Mouse (Mus musculus): Measurements from ENCODE around the gene Svbp. TPM values are rescaled to one million over a fixed set of nuclear protein-coding genes. Genes with fewer than 3 reads are reported as not detected.

Gene Svbp
- polyA plus RNA-seq, 1 experiment from 2014 or later = 237 TPM

DNA sequence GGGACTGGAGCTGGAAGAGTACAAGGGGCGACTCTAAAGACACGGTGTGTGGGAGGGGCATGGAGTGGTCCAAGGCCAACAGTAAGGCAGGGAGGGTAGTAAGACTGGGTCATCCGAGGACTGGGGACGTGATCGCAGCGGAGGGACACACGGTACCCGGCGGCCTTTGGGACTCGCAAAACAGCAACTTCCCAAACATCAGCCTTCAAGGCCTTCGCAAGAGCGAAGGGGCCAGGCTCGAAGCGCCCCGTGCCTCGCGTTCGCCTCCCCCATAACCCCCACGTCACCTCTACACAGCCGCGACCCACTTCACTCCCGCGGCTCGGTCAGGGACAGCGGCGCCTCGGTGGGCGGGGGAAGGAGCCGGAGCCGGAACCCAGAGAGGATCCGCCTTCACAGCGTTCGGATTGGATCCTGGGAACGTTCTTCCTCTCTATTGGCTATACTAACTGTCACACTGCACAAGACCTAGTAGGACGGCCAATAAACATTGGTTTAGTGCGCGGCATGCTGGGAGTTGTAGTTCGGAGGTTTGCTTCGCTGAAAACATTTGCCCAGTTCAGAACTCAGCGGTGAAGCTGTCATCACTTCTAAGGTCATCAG lies 21.2 kb upstream of the Svbp start, which contains the start of gene Zfp691:
Gene Zfp691, minus strand, starts transcription at position 345 of the 603 bp plus-strand sequence.
- peak within 1 kb of the TSS; percentile 62 for H3K4me3 ChIP-seq (replicated peaks)
- peaks cover 27% of the 10 kb centered on the region for H3K4me1 ChIP-seq (replicated peaks)
- WGBS = under 1% methylated on average over 31 of the region's 40 CpGs
- H3K27me3 ChIP-seq = no peaks in the 10 kb centered on the region
- peak within 1 kb of the TSS; percentile 78 for H3K9ac ChIP-seq (replicated peaks)
- 0 out of 2 replicates have a peak within 1 kb of the TSS, but pooled peaks have one; percentile 27 for H3K27ac ChIP-seq
- ATAC-seq = peak; percentile 100
- H3K9me3 ChIP-seq = no peaks in the 10 kb centered on the region
- peaks cover 22% of the 10 kb centered on the region for H3K36me3 ChIP-seq
- H3K4me2 ChIP-seq (replicated peaks) = peak within 1 kb of the TSS; percentile 80

DNA sequence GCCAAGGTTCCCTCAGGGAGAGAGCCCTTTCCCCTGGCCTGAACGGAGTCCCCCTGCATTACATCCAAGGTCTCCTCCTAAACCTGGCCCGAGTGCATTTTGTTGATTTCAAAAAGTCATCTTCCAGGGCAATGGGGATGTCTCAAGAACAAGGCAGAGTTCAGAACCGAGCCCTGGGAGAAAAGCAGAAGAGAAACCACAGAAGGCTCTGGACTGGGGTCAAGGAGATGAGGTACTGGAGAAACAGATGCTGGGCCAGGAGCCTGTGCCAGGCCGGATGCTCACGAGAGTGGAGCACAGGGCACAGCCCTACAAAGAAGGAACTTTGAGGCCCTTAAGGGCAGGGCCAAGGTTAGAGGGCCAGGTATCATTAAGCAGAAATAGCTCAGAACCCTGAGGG lies 17.4 kb upstream of the Svbp start:
- Histone ChIP-seq H3K27me3 (no peaks in the 10 kb centered on the region), H3K36me3 (no peaks in the 10 kb centered on the region), H3K27ac (no peak overlapping the region), H3K4me1 (replicated peaks) (peaks cover 7% of the 10 kb centered on the region), H3K9me3 (no peaks in the 10 kb centered on the region), H3K4me3 (replicated peaks) (no peak overlapping the region), H3K9ac (replicated peaks) (no peak overlapping the region), H3K4me2 (replicated peaks) (no peak overlapping the region)
- WGBS = 78% methylated on average over 5 of the region's 5 CpGs
- no peak for ATAC-seq

DNA sequence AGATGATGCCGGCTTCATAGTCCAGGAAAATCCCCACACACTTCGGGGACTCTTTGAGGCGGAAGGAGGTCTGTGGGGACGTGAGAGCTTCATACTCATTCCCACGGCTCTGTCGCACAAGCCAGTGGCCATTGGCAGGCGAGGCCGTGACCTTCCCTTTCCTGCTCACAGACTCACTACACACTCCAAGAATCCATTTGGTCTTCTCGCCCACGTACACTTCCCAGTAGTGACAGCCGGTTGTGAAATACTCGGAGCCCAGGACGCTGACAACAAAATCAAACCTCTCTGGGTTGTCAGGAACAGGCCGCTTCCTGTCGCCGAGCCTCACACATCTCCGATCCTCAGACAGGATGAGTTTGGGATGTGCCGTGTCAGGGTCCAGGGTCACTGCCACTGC lies 16.8 kb upstream of the Svbp start:
- Histone ChIP-seq H3K4me2 (replicated peaks) (no peak overlapping the region), H3K27ac (no peak overlapping the region), H3K36me3 (no peaks in the 10 kb centered on the region), H3K9me3 (no peaks in the 10 kb centered on the region), H3K9ac (replicated peaks) (no peak overlapping the region), H3K27me3 (no peaks in the 10 kb centered on the region), H3K4me3 (replicated peaks) (no peak overlapping the region), H3K4me1 (replicated peaks) (peaks cover under 1% of the 10 kb centered on the region)
- ATAC-seq = no peak
- WGBS = 83% methylated on average over 18 of the region's 18 CpGs

DNA sequence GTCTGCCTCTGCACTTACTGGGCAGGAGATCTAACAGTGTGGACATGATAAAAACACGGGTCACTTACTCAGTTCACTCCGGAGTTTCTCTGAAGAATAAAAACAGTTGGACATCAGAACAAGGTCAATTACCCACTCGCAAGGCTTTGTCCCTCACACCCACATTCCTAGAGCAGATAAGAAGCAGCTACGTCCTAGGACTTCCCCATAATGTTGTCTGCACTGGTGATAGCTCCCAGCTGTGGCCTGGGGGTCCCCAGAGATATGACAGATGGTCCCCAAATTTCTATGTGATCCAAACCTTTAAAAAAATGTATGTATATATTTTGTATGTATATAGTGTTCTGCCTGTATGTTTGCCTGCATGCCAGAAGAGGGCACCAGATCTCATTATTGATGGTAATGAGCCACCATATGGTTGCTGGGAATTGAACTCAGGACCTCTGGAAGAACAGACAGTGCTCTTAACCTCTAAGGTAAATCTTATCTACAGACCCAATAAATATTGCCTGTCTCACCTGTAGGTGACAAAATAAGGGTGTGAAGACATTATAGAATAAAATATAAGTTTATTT lies 14.9 kb upstream of the Svbp start:
- no peaks in the 10 kb centered on the region for H3K36me3 ChIP-seq
- no peaks in the 10 kb centered on the region for H3K4me1 ChIP-seq (replicated peaks)
- WGBS = 58% methylated on average over 4 of the region's 4 CpGs
- no peak overlapping the region for H3K27ac ChIP-seq
- no peaks in the 10 kb centered on the region for H3K27me3 ChIP-seq
- H3K9me3 ChIP-seq = no peaks in the 10 kb centered on the region
- H3K4me2 ChIP-seq (replicated peaks) = no peak overlapping the region
- no peak overlapping the region for H3K4me3 ChIP-seq (replicated peaks)
- H3K9ac ChIP-seq (replicated peaks) = no peak overlapping the region
- no peak for ATAC-seq

DNA sequence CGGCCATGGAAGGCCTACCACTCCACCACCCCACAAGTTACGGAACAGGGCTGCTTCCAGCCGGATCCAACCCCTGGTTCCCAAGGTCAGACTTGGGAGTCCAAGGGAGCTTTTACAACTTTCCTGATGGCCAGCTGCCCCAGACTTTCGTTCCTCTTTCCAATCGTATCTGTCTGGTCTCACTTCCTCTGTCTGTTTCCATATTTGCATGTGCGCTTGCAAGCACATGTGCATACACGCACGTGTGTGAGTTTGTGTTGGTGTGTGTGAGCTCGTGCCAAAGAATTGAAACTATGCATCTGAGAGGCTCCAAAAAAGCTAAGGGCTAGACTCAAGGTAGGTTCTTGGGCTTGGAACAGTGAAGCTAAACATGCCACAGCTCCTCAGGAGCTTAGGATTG lies 13.7 kb upstream of the Svbp start:
- H3K4me1 ChIP-seq (replicated peaks) = no peaks in the 10 kb centered on the region
- no peaks in the 10 kb centered on the region for H3K27me3 ChIP-seq
- no peak overlapping the region for H3K27ac ChIP-seq
- no peak for ATAC-seq
- H3K4me2 ChIP-seq (replicated peaks) = no peak overlapping the region
- no peaks in the 10 kb centered on the region for H3K9me3 ChIP-seq
- H3K36me3 ChIP-seq = no peaks in the 10 kb centered on the region
- no peak overlapping the region for H3K9ac ChIP-seq (replicated peaks)
- H3K4me3 ChIP-seq (replicated peaks) = no peak overlapping the region
- WGBS = 87% methylated on average over 9 of the region's 9 CpGs

DNA sequence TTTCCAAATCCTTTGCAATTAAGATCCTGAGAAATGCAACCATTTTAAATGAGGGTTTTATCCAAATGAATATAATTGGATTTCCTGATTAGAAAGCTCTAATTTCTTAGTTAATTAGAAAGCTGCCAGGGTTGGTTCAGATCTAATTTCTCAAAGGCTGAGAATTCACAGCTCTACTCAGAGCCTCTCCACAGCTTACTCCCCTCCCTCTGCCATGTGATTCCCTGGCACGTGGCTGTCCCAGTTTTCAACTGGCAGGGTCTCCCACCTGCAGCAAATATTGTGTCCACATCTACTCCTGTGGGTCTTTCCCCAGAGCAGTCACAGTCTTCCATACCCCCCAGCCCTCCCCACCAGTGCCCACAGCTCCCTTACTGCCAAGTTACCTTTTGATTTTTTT lies 11.6 kb upstream of the Svbp start:
- no peak overlapping the region for H3K27ac ChIP-seq
- no peak overlapping the region for H3K9ac ChIP-seq (replicated peaks)
- no peaks in the 10 kb centered on the region for H3K4me1 ChIP-seq (replicated peaks)
- H3K36me3 ChIP-seq = no peaks in the 10 kb centered on the region
- no peak for ATAC-seq
- no peak overlapping the region for H3K4me3 ChIP-seq (replicated peaks)
- WGBS = 32% methylated on average over 1 of the region's 1 CpGs
- H3K9me3 ChIP-seq = no peaks in the 10 kb centered on the region
- no peaks in the 10 kb centered on the region for H3K27me3 ChIP-seq
- no peak overlapping the region for H3K4me2 ChIP-seq (replicated peaks)

DNA sequence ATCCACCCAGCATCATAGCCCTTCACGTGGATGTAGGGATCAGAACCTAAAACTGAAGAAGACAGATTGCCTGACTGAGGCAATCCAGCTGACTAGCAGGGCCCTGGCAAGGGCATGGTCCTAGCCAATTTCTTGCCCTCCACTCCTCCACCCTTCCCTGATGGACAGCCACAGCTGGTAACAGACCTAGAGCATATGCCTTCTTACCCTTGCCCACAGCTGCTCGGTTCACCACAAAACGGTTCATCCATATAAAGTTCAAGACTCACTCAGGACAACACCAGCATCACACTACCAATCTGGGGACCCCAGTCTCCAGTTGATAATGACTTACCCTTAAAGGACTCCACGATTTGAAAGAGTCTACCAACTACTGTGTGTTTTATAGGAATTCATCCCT lies 9.3 kb upstream of the Svbp start:
- Histone ChIP-seq H3K4me2 (replicated peaks) (no peak overlapping the region), H3K27me3 (no peaks in the 10 kb centered on the region), H3K9me3 (no peaks in the 10 kb centered on the region), H3K4me3 (replicated peaks) (no peak overlapping the region), H3K27ac (no peak overlapping the region), H3K36me3 (no peaks in the 10 kb centered on the region), H3K9ac (replicated peaks) (no peak overlapping the region), H3K4me1 (replicated peaks) (no peaks in the 10 kb centered on the region)
- ATAC-seq = no peak
- 83% methylated on average over 4 of the region's 4 CpGs for WGBS

DNA sequence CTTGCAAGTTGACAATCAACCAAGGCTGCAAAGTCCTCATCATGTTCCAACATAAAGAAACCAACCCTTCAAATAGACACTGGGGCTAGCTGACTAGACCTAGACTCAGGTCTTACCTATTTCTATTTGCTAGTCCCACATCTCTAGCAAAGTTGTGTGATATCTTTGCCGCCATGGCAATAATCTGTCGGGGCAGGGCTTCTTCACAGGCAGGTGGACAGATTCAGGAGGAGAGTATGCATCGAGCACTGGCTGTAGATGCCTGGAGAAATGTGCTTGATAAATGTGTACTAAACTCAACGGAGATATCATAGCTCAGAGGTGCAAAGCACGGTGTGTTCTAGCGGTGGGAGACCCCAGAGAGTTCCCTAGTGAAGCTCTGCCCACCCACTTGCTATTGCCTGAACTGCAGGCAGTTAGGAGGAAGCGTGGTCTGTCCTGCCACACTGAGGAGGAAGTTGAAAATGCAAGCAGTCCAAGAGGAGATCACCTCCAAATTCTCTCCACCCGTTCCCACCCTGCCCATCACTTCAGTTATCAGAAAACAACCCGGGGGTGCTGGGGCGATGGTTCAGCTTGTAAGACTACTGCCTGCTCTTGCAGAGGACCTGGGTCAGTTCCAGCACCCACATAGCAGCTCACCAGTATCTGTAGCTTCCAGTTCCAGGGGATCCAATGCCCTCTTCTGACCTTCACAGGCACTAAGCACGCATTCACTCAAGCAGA lies 6.9 kb upstream of the Svbp start:
- Histone ChIP-seq H3K27ac (no peak overlapping the region), H3K9ac (replicated peaks) (no peak overlapping the region), H3K4me1 (replicated peaks) (no peaks in the 10 kb centered on the region), H3K27me3 (no peaks in the 10 kb centered on the region), H3K4me2 (replicated peaks) (no peak overlapping the region), H3K36me3 (no peaks in the 10 kb centered on the region), H3K9me3 (no peaks in the 10 kb centered on the region), H3K4me3 (replicated peaks) (no peak overlapping the region)
- ATAC-seq = no peak
- WGBS = 62% methylated on average over 11 of the region's 11 CpGs

DNA sequence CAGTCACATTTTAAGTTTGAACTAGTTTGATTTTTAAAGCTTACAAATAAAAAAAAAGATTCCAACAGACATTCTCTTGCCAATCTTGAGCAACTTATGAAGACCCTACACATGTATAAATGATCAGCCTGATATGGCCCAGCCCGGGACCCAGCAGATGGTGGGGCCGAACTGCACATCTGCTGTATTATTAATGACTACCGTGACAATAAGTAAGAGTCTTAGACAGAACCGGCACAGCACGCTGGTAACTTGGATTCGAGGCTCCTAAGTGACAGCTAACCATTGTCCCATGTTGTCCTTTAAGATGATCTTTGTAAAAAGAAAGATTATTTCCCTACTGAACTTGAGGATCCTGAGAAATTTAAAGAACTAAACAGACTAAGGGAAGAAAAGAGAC lies 5.7 kb upstream of the Svbp start:
- Histone ChIP-seq H3K4me2 (replicated peaks) (no peak overlapping the region), H3K9ac (replicated peaks) (no peak overlapping the region), H3K4me1 (replicated peaks) (no peaks in the 10 kb centered on the region), H3K4me3 (replicated peaks) (no peak overlapping the region), H3K9me3 (no peaks in the 10 kb centered on the region), H3K36me3 (no peaks in the 10 kb centered on the region), H3K27ac (no peak overlapping the region), H3K27me3 (no peaks in the 10 kb centered on the region)
- WGBS = 46% methylated on average over 6 of the region's 6 CpGs
- ATAC-seq = no peak

DNA sequence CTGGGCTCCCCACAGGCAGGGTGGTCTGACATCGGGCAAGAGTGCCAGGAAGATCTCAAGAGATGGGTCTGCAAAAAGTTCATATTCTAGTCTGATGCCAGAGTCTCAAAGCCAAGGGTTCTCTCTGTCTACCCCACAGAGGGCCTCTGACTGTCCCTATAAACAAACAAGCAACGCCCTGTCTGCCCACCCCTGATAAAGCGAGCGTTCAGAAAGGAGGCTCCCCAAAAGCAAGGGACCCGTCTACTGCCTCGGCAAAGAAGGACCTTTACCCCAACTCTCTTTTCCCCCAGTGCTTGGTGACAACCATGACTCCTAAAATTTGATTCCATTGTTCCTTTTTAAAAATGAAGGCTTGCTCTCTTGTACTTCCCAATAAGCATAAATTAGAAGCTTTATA lies 5.2 kb upstream of the Svbp start, which contains the start of gene Ermap:
Gene Ermap, minus strand, starts transcription at position 148 of the 400 bp plus-strand sequence.
- no peak for ATAC-seq
- Histone ChIP-seq H3K4me1 (replicated peaks) (no peaks in the 10 kb centered on the region), H3K27ac (no peak within 1 kb of the TSS), H3K9me3 (no peaks in the 10 kb centered on the region), H3K4me3 (replicated peaks) (no peak within 1 kb of the TSS), H3K9ac (replicated peaks) (no peak within 1 kb of the TSS), H3K27me3 (no peaks in the 10 kb centered on the region), H3K4me2 (replicated peaks) (no peak within 1 kb of the TSS), H3K36me3 (no peaks in the 10 kb centered on the region)
- 68% methylated on average over 6 of the region's 6 CpGs for WGBS

DNA sequence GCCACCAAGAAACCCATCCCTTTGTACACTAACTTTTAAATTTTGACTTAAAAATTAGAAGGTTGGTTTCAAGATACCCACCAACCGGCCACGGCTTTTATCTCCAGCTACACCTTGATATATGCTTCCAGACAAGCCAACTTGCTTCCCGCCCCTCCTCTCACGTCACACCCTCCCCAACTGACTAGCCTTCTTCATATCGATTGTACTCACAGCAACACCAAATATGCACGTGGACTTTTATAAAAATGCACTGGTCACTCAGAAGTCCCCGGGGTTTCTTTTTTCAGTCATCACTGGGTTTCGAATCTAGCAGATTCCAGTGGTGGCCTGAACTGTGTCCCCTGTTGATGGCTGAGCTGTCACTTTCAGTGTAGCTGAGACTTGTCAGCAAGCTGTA lies 4.5 kb upstream of the Svbp start:
- H3K27me3 ChIP-seq = no peaks in the 10 kb centered on the region
- H3K27ac ChIP-seq = no peak overlapping the region
- 87% methylated on average over 8 of the region's 8 CpGs for WGBS
- H3K4me1 ChIP-seq (replicated peaks) = peaks cover under 1% of the 10 kb centered on the region; the same call in 1 of the 2 replicates
- H3K9me3 ChIP-seq = no peaks in the 10 kb centered on the region
- H3K4me2 ChIP-seq (replicated peaks) = no peak overlapping the region
- ATAC-seq = no peak
- H3K9ac ChIP-seq (replicated peaks) = no peak overlapping the region
- H3K4me3 ChIP-seq (replicated peaks) = no peak overlapping the region
- H3K36me3 ChIP-seq = no peaks in the 10 kb centered on the region

DNA sequence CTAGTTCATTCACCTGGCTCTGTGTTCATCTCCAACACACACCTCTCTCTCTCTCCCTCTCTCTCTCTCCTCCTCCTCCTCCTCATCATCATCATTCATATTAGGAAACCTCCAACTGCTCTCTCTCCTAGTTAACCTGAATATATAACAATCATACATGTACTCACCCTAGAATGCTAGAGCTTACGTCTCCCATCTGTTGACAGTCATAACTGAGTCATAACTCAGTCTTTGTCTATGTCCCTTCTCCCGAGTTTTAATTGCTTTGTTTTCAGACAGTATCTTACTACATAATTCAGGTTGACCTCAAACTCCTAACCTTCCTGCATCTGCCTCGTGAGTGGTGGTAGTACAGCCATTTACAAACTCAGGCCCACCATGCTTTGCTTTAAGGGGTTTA lies 3.8 kb upstream of the Svbp start:
- Histone ChIP-seq H3K4me1 (replicated peaks) (peaks cover 7% of the 10 kb centered on the region), H3K27ac (no peak overlapping the region), H3K9ac (replicated peaks) (no peak overlapping the region), H3K27me3 (no peaks in the 10 kb centered on the region), H3K4me2 (replicated peaks) (no peak overlapping the region), H3K9me3 (no peaks in the 10 kb centered on the region), H3K4me3 (replicated peaks) (no peak overlapping the region), H3K36me3 (no peaks in the 10 kb centered on the region)
- no peak for ATAC-seq
- WGBS = 81% methylated on average over 3 of the region's 3 CpGs

All from midbrain, embryonic 13.5 days (tissue).